Mouse (Mus musculus): ENCODE results near the gene Prmt3. TPM values are rescaled to one million over a fixed set of nuclear protein-coding genes. Genes with fewer than 3 reads are reported as not detected.

Gene Prmt3
- total and polyA plus RNA-seq, 2 experiments from 2014 or later: 40.4 to 51.2 TPM

DNA sequence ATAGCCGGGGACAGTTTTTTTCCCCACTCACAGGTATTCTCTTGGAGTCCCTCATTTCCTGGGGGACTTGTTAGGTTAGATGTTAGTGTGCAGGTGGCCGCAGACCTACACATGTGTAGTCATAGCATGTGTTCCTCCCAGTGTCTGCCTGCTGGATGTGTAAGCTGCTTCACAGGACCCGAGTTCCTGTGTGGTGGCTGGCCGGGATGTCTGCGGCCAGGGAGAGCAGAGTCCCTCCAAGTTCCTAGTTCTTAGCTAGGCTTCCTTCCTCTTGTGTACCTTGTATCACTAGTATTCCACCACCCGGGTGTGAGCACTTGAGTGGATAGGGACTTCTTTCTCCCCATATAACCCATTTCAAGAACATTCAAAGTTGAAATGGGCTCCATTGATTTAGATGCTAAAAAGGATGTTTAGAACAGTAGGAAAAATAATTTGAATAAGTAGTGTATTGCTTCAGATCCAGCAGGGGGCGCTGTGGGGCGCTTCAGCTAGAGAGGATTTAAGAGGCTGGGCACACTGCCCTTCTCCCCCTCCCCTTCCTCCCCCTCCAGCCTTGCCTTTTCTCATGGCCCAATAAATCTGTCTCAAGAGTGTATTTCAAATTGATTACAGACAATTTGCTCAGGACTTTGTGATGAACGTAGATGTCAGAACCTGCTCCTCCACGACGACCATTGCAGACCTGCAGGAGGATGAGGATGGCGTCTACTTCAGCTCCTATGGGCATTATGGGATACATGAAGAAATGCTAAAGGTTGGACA, 8.7 kb downstream of the Prmt3 start:
- Histone ChIP-seq H3K27me3 (ENCODE audit: insufficient read depth, low read length) (no peaks in the 10 kb centered on the region), H3K27ac (no peak overlapping the region), H3K9ac (replicated peaks; ENCODE audit: low read length) (no peak overlapping the region), H3K4me1 (ENCODE audit: insufficient read depth, low read length) (no peaks in the 10 kb centered on the region), H3K4me2 (ENCODE audit: low read depth, low read length) (no peak overlapping the region), H3K4me3 (ENCODE audit: low read length) (no peak overlapping the region), H3K36me3 (ENCODE audit: insufficient read depth, low read length) (peaks cover 21% of the 10 kb centered on the region; the same call in 1 of the 2 replicates), H3K9me3 (ENCODE audit: low read length) (no peaks in the 10 kb centered on the region)
- DNase-seq (ENCODE audit: low spot score) (peak; percentile 91), ATAC-seq (peak; percentile 72)
- WGBS: 59% methylated on average over 12 of the region's 12 CpGs
- peak; percentile 80 for TF ChIP-seq CTCF (IDR thresholded peaks at IDR 0.05; ENCODE audit: low read depth)

DNA sequence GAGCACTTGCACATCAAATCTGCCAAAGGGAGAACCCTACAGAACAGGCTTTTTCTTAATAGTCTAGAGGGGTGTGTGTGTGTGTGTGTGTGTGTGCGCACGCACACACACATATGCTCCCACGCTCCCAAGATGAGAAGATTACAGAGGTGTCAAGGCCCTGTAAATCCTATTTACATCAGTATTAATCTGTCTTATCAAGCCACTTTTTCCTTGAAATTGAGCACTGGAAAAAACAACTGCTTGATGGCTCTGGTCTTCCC, 9.2 kb downstream of the Prmt3 start:
- Histone ChIP-seq H3K27ac (no peak overlapping the region), H3K4me2 (ENCODE audit: low read depth, low read length) (no peak overlapping the region), H3K9me3 (ENCODE audit: low read length) (no peaks in the 10 kb centered on the region), H3K9ac (replicated peaks; ENCODE audit: low read length) (no peak overlapping the region), H3K4me1 (ENCODE audit: insufficient read depth, low read length) (no peaks in the 10 kb centered on the region), H3K36me3 (ENCODE audit: insufficient read depth, low read length) (peaks cover 17% of the 10 kb centered on the region; the same call in 1 of the 2 replicates), H3K27me3 (ENCODE audit: insufficient read depth, low read length) (no peaks in the 10 kb centered on the region), H3K4me3 (ENCODE audit: low read length) (no peak overlapping the region)
- TF ChIP-seq CTCF (IDR thresholded peaks at IDR 0.05; ENCODE audit: low read depth): no peak
- ATAC-seq (no peak), DNase-seq (ENCODE audit: low spot score) (no peak)
- WGBS: 79% methylated on average over 3 of the region's 3 CpGs

DNA sequence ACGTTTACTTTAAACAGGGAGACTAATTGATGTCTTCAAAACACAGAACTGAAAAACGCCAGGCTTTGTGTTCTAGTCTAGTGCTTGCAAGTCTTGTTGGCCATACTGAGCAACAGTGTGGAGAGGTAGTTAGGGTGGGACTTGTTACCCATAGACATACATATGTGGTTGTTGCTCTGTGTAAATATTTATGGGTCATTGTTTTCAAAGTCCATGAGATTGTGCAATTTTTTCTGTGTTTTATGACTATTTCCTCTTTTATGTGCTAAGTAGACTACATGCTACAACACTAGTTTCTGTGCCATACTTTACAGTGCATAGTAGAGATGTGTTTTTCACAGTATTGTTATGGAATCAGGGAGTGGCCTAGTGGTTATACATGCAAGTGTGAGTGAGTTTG, 16.2 kb downstream of the Prmt3 start:
- H3K4me3 ChIP-seq (ENCODE audit: low read length): no peak overlapping the region
- H3K27me3 ChIP-seq (ENCODE audit: insufficient read depth, low read length): no peaks in the 10 kb centered on the region
- no peaks in the 10 kb centered on the region for H3K9me3 ChIP-seq (ENCODE audit: low read length)
- TF ChIP-seq CTCF (IDR thresholded peaks at IDR 0.05; ENCODE audit: low read depth): no peak
- H3K36me3 ChIP-seq (ENCODE audit: insufficient read depth, low read length): peaks cover 25% of the 10 kb centered on the region; the same call in 1 of the 2 replicates
- no peak overlapping the region for H3K4me2 ChIP-seq (ENCODE audit: low read depth, low read length)
- no peak overlapping the region for H3K27ac ChIP-seq
- DNase-seq (ENCODE audit: low spot score): no peak
- WGBS: 95% methylated on average over 2 of the region's 2 CpGs
- no peaks in the 10 kb centered on the region for H3K4me1 ChIP-seq (ENCODE audit: insufficient read depth, low read length)
- H3K9ac ChIP-seq (replicated peaks; ENCODE audit: low read length): no peak overlapping the region
- no peak for ATAC-seq

DNA sequence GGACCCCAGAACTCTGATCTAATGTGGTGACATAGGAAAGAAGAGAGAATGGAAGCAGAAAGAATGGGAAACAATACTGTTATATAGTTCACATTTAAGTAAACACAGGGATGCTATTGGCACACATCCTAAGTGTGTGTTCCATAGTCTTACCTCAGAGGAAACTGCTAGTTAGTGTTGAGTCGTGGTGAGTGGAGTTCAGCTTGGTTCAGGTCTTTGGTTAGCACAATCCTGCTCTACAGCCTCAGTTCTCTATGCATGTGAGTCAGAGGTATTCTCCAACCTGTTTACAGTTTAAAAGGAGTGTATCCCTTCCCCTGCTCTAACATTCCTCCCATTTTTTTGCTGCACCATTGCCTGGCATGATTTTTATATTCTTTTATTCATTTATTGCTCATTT, 19.0 kb downstream of the Prmt3 start:
- H3K9me3 ChIP-seq (ENCODE audit: low read length): no peaks in the 10 kb centered on the region
- H3K27ac ChIP-seq: no peak overlapping the region
- no peak for ATAC-seq
- no peak overlapping the region for H3K4me2 ChIP-seq (ENCODE audit: low read depth, low read length)
- TF ChIP-seq CTCF (IDR thresholded peaks at IDR 0.05; ENCODE audit: low read depth): no peak
- no peak for DNase-seq (ENCODE audit: low spot score)
- peaks cover 18% of the 10 kb centered on the region; the same call in 1 of the 2 replicates for H3K36me3 ChIP-seq (ENCODE audit: insufficient read depth, low read length)
- no peaks in the 10 kb centered on the region for H3K27me3 ChIP-seq (ENCODE audit: insufficient read depth, low read length)
- H3K4me3 ChIP-seq (ENCODE audit: low read length): no peak overlapping the region
- no peaks in the 10 kb centered on the region for H3K4me1 ChIP-seq (ENCODE audit: insufficient read depth, low read length)
- 79% methylated on average over 1 of the region's 1 CpGs for WGBS
- no peak overlapping the region for H3K9ac ChIP-seq (replicated peaks; ENCODE audit: low read length)

DNA sequence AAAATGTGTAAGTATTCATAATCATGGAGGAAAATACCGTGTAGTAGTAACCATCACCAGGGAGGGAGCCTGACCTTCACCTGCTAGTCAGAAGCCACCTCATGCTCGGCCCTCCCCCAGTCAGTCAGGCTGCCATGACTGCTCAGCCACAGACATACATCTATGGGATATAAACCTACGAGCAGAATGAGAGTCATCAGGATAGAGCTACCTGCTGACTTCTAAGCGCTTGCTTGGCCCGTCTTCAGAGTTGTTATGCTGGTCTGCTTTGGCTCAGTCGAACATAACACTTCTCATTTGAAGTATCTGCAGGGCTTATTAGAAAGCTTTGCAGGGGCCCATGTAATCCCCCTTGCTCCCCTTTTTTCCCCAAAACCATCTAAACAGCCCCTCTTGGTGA, 25.4 kb downstream of the Prmt3 start:
- H3K9ac ChIP-seq (replicated peaks; ENCODE audit: low read length): no peak overlapping the region
- H3K27me3 ChIP-seq (ENCODE audit: insufficient read depth, low read length): no peaks in the 10 kb centered on the region
- no peak for TF ChIP-seq CTCF (IDR thresholded peaks at IDR 0.05; ENCODE audit: low read depth)
- no peak for ATAC-seq
- H3K27ac ChIP-seq: no peak overlapping the region
- no peak overlapping the region for H3K4me2 ChIP-seq (ENCODE audit: low read depth, low read length)
- H3K4me1 ChIP-seq (ENCODE audit: insufficient read depth, low read length): no peaks in the 10 kb centered on the region
- 82% methylated on average over 6 of the region's 6 CpGs for WGBS
- H3K9me3 ChIP-seq (ENCODE audit: low read length): no peaks in the 10 kb centered on the region
- DNase-seq (ENCODE audit: low spot score): no peak
- H3K4me3 ChIP-seq (ENCODE audit: low read length): no peak overlapping the region
- H3K36me3 ChIP-seq (ENCODE audit: insufficient read depth, low read length): peaks cover 9% of the 10 kb centered on the region

DNA sequence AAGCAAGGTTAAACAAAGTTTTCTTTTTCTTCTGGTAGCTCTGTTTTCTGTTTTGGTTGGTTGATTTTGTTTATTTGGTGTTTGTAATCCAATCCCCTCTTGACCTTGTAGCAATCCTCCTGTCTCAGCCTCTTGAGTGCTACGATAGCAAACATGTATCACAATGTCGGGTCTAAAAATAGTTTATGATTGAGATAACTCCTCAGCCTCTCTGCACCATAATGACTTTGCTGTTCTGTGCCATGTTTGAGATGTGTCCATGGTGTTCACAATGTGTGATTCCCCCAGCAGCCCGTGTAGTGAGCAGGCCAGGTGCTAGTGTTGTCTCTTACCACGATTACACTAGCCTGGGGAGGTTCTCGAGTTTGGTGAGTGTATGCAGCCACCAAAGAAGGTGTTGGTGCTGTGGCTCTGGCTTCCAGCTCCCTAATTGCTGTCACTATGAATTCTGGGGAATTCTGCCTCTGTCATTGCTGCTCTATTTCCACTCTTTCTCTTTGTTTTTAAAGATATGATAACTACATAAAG, 26.6 kb downstream of the Prmt3 start:
- ATAC-seq (no peak), DNase-seq (ENCODE audit: low spot score) (no peak)
- H3K4me2 ChIP-seq (ENCODE audit: low read depth, low read length): no peak overlapping the region
- H3K27ac ChIP-seq: no peak overlapping the region
- H3K4me1 ChIP-seq (ENCODE audit: insufficient read depth, low read length): no peaks in the 10 kb centered on the region
- peaks cover 6% of the 10 kb centered on the region for H3K36me3 ChIP-seq (ENCODE audit: insufficient read depth, low read length)
- 84% methylated on average over 5 of the region's 5 CpGs for WGBS
- H3K4me3 ChIP-seq (ENCODE audit: low read length): no peak overlapping the region
- no peaks in the 10 kb centered on the region for H3K27me3 ChIP-seq (ENCODE audit: insufficient read depth, low read length)
- H3K9ac ChIP-seq (replicated peaks; ENCODE audit: low read length): no peak overlapping the region
- H3K9me3 ChIP-seq (ENCODE audit: low read length): no peaks in the 10 kb centered on the region
- TF ChIP-seq CTCF (IDR thresholded peaks at IDR 0.05; ENCODE audit: low read depth): no peak

DNA sequence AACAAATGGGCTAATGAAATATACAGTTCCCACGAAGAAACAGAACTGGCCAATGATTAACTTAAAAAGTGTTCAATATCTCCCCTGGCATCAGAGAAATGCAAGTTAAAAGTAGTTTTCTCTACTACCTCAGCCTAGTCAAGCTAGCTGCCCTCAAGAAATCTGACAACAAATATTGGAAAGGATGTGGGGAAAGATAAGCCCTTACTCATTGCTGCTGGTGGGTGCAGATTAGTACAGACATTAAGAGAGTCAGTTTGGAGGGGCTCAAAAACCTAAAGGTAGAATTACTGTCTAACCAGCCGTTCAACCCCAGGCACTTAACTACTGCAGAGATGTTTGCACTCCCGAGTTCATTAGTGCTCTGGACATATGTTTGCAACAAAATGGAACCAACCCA, 27.5 kb downstream of the Prmt3 start:
- no peak for TF ChIP-seq CTCF (IDR thresholded peaks at IDR 0.05; ENCODE audit: low read depth)
- Histone ChIP-seq H3K4me2 (ENCODE audit: low read depth, low read length) (no peak overlapping the region), H3K4me1 (ENCODE audit: insufficient read depth, low read length) (no peaks in the 10 kb centered on the region), H3K4me3 (ENCODE audit: low read length) (no peak overlapping the region), H3K27ac (no peak overlapping the region), H3K9me3 (ENCODE audit: low read length) (no peaks in the 10 kb centered on the region), H3K36me3 (ENCODE audit: insufficient read depth, low read length) (peaks cover 6% of the 10 kb centered on the region), H3K27me3 (ENCODE audit: insufficient read depth, low read length) (no peaks in the 10 kb centered on the region), H3K9ac (replicated peaks; ENCODE audit: low read length) (no peak overlapping the region)
- DNase-seq (ENCODE audit: low spot score): no peak
- no peak for ATAC-seq
- WGBS: 77% methylated on average over 3 of the region's 3 CpGs
